Mouse (Mus musculus): ENCODE results near the gene Crb1. TPM values are rescaled to one million over a fixed set of nuclear protein-coding genes. Genes with fewer than 3 reads are reported as not detected.

Gene Crb1
- polyA plus RNA-seq, 1 experiment from 2014 or later, result 3.0 TPM

GRCm38 (mm10) chr1:139379621-139379984, 2.7 kb upstream of the Crb1 start:
- 41% methylated on average over 4 of the region's 4 CpGs for WGBS
- no peak for ATAC-seq (replicated peaks)
- H3K9ac ChIP-seq, result no peak overlapping the region
- no peak overlapping the region for H3K27ac ChIP-seq
- no peaks in the 10 kb centered on the region for H3K27me3 ChIP-seq (replicated peaks)
- no peak overlapping the region for H3K4me3 ChIP-seq
- H3K9me3 ChIP-seq, result no peaks in the 10 kb centered on the region
- no peak overlapping the region for H3K4me2 ChIP-seq
- H3K4me1 ChIP-seq, result peaks cover 17% of the 10 kb centered on the region
- H3K36me3 ChIP-seq (replicated peaks), result no peaks in the 10 kb centered on the region

GRCm38 (mm10) chr1:139378861-139379620, 2.1 kb upstream of the Crb1 start:
- Histone ChIP-seq H3K9ac (no peak overlapping the region), H3K27me3 (replicated peaks) (no peaks in the 10 kb centered on the region), H3K9me3 (no peaks in the 10 kb centered on the region), H3K4me1 (peaks cover 17% of the 10 kb centered on the region), H3K27ac (no peak overlapping the region), H3K36me3 (replicated peaks) (no peaks in the 10 kb centered on the region), H3K4me2 (no peak overlapping the region), H3K4me3 (no peak overlapping the region)
- peak; percentile 27; the same call in 1 of the 2 replicates for ATAC-seq (replicated peaks)
- WGBS, result 29% methylated on average over 11 of the region's 11 CpGs

- H3K9ac ChIP-seq, result 0 out of 2 replicates have a peak overlapping the region, but pooled peaks have one; percentile 0
- H3K4me1 ChIP-seq, result peaks cover 17% of the 10 kb centered on the region
- H3K4me2 ChIP-seq, result peak overlapping the region; percentile 54
- H3K9me3 ChIP-seq, result no peaks in the 10 kb centered on the region
- H3K36me3 ChIP-seq (replicated peaks), result no peaks in the 10 kb centered on the region
- H3K27me3 ChIP-seq (replicated peaks), result no peaks in the 10 kb centered on the region
- H3K27ac ChIP-seq, result peak overlapping the region; percentile 2; the same call in 1 of the 2 replicates
- 8% methylated on average over 6 of the region's 6 CpGs for WGBS
- ATAC-seq (replicated peaks), result peak; percentile 59
- H3K4me3 ChIP-seq, result peak overlapping the region; percentile 39
These were observed 1.0 kb downstream of the Crb1 start for GRCm38 (mm10) chr1:139375900-139376299.

GRCm38 (mm10) chr1:139371341-139371740, 5.6 kb downstream of the Crb1 start:
- ATAC-seq (replicated peaks), result no peak
- no peaks in the 10 kb centered on the region for H3K36me3 ChIP-seq (replicated peaks)
- H3K4me1 ChIP-seq, result peaks cover 10% of the 10 kb centered on the region; the same call in 1 of the 2 replicates
- H3K9me3 ChIP-seq, result no peaks in the 10 kb centered on the region
- H3K9ac ChIP-seq, result no peak overlapping the region
- H3K4me3 ChIP-seq, result no peak overlapping the region
- no peak overlapping the region for H3K4me2 ChIP-seq
- no peak overlapping the region for H3K27ac ChIP-seq
- WGBS, result 72% methylated on average over 6 of the region's 6 CpGs
- H3K27me3 ChIP-seq (replicated peaks), result no peaks in the 10 kb centered on the region

- no peak for ATAC-seq (replicated peaks)
- peaks cover 22% of the 10 kb centered on the region for H3K4me1 ChIP-seq
- H3K4me3 ChIP-seq, result no peak overlapping the region
- no peaks in the 10 kb centered on the region for H3K36me3 ChIP-seq (replicated peaks)
- no peaks in the 10 kb centered on the region for H3K27me3 ChIP-seq (replicated peaks)
- H3K27ac ChIP-seq, result no peak overlapping the region
- no peak overlapping the region for H3K4me2 ChIP-seq
- no peak overlapping the region for H3K9ac ChIP-seq
- H3K9me3 ChIP-seq, result no peaks in the 10 kb centered on the region
- 24% methylated on average over 4 of the region's 4 CpGs for WGBS
These were observed 28.3 kb downstream of the Crb1 start for GRCm38 (mm10) chr1:139348566-139348965.

- Histone ChIP-seq H3K36me3 (replicated peaks) (no peaks in the 10 kb centered on the region), H3K4me3 (no peak overlapping the region), H3K27me3 (replicated peaks) (no peaks in the 10 kb centered on the region), H3K27ac (peak overlapping the region; percentile 78), H3K4me2 (no peak overlapping the region), H3K9me3 (no peaks in the 10 kb centered on the region), H3K9ac (no peak overlapping the region), H3K4me1 (peaks cover 22% of the 10 kb centered on the region)
- ATAC-seq (replicated peaks), result peak; percentile 90
- 26% methylated on average over 11 of the region's 11 CpGs for WGBS
These were observed 30.1 kb downstream of the Crb1 start for GRCm38 (mm10) chr1:139346602-139347371.

GRCm38 (mm10) chr1:139346030-139346601, 30.8 kb downstream of the Crb1 start:
- no peak overlapping the region for H3K4me3 ChIP-seq
- peak overlapping the region; percentile 78 for H3K27ac ChIP-seq
- peak; percentile 28 for ATAC-seq (replicated peaks)
- no peak overlapping the region for H3K9ac ChIP-seq
- H3K27me3 ChIP-seq (replicated peaks), result no peaks in the 10 kb centered on the region
- WGBS, result 44% methylated on average over 6 of the region's 6 CpGs
- no peaks in the 10 kb centered on the region for H3K9me3 ChIP-seq
- peaks cover 22% of the 10 kb centered on the region for H3K4me1 ChIP-seq
- H3K4me2 ChIP-seq, result no peak overlapping the region
- no peaks in the 10 kb centered on the region for H3K36me3 ChIP-seq (replicated peaks)

- no peaks in the 10 kb centered on the region for H3K4me1 ChIP-seq
- no peaks in the 10 kb centered on the region for H3K27me3 ChIP-seq (replicated peaks)
- H3K4me2 ChIP-seq, result no peak overlapping the region
- H3K4me3 ChIP-seq, result no peak overlapping the region
- no peaks in the 10 kb centered on the region for H3K9me3 ChIP-seq
- H3K36me3 ChIP-seq (replicated peaks), result no peaks in the 10 kb centered on the region
- peak; percentile 76 for ATAC-seq (replicated peaks)
- H3K9ac ChIP-seq, result no peak overlapping the region
- WGBS, result 0% methylated on average over 1 of the region's 2 CpGs
- no peak overlapping the region for H3K27ac ChIP-seq
These were observed 36.6 kb downstream of the Crb1 start for GRCm38 (mm10) chr1:139340178-139340859.

- Histone ChIP-seq H3K9ac (no peak overlapping the region), H3K9me3 (no peaks in the 10 kb centered on the region), H3K36me3 (replicated peaks) (no peaks in the 10 kb centered on the region), H3K4me3 (no peak overlapping the region), H3K27me3 (replicated peaks) (no peaks in the 10 kb centered on the region), H3K4me1 (no peaks in the 10 kb centered on the region), H3K27ac (no peak overlapping the region), H3K4me2 (no peak overlapping the region)
- no peak; the same call in 1 of the 2 replicates for ATAC-seq (replicated peaks)
- 66% methylated on average over 2 of the region's 2 CpGs for WGBS
These were observed 39.9 kb downstream of the Crb1 start for GRCm38 (mm10) chr1:139336997-139337396.

- H3K4me3 ChIP-seq, result no peak overlapping the region
- no peak overlapping the region for H3K27ac ChIP-seq
- H3K27me3 ChIP-seq (replicated peaks), result no peaks in the 10 kb centered on the region
- no peak overlapping the region for H3K9ac ChIP-seq
- no peak for ATAC-seq (replicated peaks)
- H3K9me3 ChIP-seq, result no peaks in the 10 kb centered on the region
- no peaks in the 10 kb centered on the region for H3K36me3 ChIP-seq (replicated peaks)
- 88% methylated on average over 1 of the region's 1 CpGs for WGBS
- H3K4me2 ChIP-seq, result no peak overlapping the region
- no peaks in the 10 kb centered on the region for H3K4me1 ChIP-seq
These were observed 48.1 kb downstream of the Crb1 start for GRCm38 (mm10) chr1:139328811-139329210.

GRCm38 (mm10) chr1:139328286-139328685, 48.6 kb downstream of the Crb1 start:
- Histone ChIP-seq H3K27ac (no peak overlapping the region), H3K4me3 (no peak overlapping the region), H3K4me1 (no peaks in the 10 kb centered on the region), H3K36me3 (replicated peaks) (no peaks in the 10 kb centered on the region), H3K27me3 (replicated peaks) (no peaks in the 10 kb centered on the region), H3K9me3 (no peaks in the 10 kb centered on the region), H3K4me2 (no peak overlapping the region), H3K9ac (no peak overlapping the region)
- WGBS, result 86% methylated on average over 5 of the region's 5 CpGs
- ATAC-seq (replicated peaks), result no peak

GRCm38 (mm10) chr1:139325378-139325777, 51.5 kb downstream of the Crb1 start:
- H3K4me1 ChIP-seq, result no peaks in the 10 kb centered on the region

More at GRCm38 (mm10) chr1:139325378-139325777, 51.5 kb downstream of the Crb1 start:
- ATAC-seq (replicated peaks), result no peak
- H3K27me3 ChIP-seq (replicated peaks), result no peaks in the 10 kb centered on the region
- H3K9ac ChIP-seq, result no peak overlapping the region
- H3K36me3 ChIP-seq (replicated peaks), result no peaks in the 10 kb centered on the region
- H3K27ac ChIP-seq, result no peak overlapping the region
- no peak overlapping the region for H3K4me3 ChIP-seq
- no peak overlapping the region for H3K4me2 ChIP-seq
- no peaks in the 10 kb centered on the region for H3K9me3 ChIP-seq
- 76% methylated on average over 2 of the region's 2 CpGs for WGBS
